Mouse (Mus musculus) ovary, adult 18-20 months (tissue): ENCODE measurements around the gene Gm4312.
"Not testable (repeated sequence)": the region's sequence is repeated elsewhere in the genome, so short reads cannot be mapped to it uniquely, and the experiment has no call there.

Source experiments
- DNase-seq: peaks from one replicate; pipeline ENCODE4 v3.0.0; 2022; ENCODE audit warnings: low spot score, mixed read lengths

Gm4312 gene

DNA sequence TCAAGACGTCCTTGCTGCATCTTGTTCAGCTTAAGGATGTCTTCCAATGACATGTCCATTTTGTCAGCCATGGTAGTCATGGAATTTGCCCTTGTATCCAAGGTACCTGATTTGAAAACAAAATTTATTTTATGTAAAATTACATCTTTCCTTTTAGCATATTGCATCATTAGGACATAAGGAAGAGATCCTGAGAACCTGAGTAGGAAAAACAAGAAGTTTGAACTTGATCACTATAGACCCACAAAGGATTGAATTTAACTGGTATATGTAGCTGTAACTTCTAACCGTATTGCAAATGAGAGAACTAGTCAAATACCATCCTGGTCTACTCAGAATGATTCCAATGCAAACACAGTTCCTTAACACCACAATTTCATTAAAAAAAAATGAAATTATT lies at the start of gene Gm4312:
Gm4312 (minus strand) TSS at position 101 of the 400 bp plus-strand sequence.
- not testable (repeated sequence) for DNase-seq

DNA sequence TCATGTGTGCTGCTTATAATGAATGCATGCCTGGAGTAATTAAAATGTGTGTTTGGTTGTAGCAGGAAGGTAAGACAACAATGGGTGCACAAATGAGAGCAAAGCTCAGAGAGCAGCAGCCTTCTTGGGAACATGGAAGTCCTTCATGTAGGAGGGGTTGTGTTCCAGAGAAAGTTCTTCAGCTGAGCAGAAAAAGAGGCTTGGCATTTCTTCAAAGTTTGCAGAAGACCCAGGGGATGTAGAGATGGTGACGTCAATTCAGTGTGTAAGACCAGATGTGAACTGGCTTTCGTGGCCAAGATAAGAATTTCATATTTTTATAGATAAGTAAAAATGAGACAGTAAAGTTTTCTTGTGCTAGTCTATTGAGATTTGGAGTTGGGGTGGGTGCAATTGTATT lies 45.2 kb upstream of the Gm4312 start:
- no peak for DNase-seq

DNA sequence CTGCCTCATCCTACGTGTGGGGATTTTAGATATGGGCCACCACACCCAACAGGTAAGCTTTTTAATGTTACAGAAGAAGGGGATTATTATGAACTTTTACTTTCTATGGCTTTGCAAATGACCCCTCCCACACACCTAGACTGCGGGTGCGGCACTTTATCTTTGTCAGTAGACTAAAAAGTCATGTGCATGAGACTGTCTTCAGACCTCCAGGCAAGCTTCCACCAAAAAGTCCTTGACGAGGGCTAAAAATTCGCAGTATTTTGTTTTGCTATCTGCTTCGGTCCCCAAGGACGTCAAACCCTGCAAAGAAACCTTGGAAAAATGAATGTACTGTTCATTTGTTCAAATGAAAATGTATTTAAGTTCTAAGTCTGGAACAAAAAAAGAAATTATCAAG lies 33.2 kb upstream of the Gm4312 start:
- peak; percentile 65 for DNase-seq

DNA sequence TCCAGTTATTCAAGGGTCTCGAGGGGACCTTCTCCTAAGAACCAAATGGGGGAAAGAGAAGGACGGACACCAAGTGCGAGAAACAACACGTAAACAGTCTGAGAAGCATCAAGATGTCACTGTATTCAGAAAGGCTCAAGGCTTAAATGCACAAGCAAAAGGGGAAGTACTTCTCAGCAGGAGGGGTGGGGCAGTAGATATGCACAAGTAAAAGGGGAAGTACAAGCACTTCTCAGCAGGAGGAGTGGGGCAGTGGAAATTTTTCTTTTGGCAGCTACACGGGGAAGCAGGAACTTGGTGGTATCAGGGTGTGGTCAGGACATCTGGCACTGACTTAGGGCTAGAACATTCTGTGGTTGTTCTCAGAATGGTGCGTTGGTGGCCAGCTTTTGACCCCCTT lies 19.9 kb upstream of the Gm4312 start:
- DNase-seq = not testable (repeated sequence)

DNA sequence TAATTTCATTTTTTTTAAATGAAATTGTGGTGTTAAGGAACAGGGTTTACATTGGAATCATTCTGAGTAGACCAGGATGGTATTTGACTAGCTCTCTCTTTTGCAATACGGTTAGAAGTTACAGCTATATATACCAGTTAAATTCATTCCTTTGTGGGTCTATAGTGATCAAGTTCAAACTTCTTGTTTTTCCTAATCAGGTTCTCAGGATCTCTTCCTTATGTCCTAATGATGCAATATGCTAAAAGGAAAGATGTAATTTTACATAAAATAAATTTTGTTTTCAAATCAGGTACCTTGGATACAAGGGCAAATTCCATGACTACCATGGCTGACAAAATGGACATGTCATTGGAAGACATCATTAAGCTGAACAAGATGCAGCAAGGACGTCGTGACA lies 21.3 kb downstream of the Gm4312 start, which contains the start of gene Gm4307:
Gm4307 (plus strand) TSS at position 301 of the 400 bp plus-strand sequence.
- DNase-seq = not testable (repeated sequence)

DNA sequence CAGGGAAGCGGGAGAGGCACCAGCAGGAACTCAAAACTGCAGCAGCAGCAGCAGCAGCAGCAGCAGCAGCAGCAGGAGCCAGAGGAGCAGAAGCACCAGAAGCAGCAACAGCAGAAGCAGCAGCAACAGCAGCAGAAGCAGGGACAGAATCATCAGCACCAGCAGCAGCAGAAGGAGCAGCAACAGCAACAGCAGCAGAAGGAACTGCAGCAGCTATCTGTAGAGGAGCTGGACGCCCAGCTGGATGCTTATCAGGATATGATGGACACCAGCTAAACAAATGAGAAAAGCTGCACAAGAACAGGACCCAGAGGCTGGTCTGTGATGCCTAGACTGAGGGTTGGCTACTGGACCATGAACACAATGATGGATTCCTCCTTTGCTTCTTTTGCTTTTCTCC lies 25.5 kb downstream of the Gm4312 start:
- DNase-seq = peak; percentile 16

DNA sequence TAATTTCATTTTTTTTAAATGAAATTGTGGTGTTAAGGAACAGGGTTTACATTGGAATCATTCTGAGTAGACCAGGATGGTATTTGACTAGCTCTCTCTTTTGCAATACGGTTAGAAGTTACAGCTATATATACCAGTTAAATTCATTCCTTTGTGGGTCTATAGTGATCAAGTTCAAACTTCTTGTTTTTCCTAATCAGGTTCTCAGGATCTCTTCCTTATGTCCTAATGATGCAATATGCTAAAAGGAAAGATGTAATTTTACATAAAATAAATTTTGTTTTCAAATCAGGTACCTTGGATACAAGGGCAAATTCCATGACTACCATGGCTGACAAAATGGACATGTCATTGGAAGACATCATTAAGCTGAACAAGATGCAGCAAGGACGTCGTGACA lies 31.6 kb downstream of the Gm4312 start, which contains the start of gene Gm4305:
Gm4305 (plus strand) TSS at position 301 of the 400 bp plus-strand sequence.
- not testable (repeated sequence) for DNase-seq

DNA sequence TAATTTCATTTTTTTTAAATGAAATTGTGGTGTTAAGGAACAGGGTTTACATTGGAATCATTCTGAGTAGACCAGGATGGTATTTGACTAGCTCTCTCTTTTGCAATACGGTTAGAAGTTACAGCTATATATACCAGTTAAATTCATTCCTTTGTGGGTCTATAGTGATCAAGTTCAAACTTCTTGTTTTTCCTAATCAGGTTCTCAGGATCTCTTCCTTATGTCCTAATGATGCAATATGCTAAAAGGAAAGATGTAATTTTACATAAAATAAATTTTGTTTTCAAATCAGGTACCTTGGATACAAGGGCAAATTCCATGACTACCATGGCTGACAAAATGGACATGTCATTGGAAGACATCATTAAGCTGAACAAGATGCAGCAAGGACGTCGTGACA lies 36.7 kb downstream of the Gm4312 start, which contains the start of gene Gm4303:
Gm4303 (plus strand) TSS at position 301 of the 400 bp plus-strand sequence.
- not testable (repeated sequence) for DNase-seq

DNA sequence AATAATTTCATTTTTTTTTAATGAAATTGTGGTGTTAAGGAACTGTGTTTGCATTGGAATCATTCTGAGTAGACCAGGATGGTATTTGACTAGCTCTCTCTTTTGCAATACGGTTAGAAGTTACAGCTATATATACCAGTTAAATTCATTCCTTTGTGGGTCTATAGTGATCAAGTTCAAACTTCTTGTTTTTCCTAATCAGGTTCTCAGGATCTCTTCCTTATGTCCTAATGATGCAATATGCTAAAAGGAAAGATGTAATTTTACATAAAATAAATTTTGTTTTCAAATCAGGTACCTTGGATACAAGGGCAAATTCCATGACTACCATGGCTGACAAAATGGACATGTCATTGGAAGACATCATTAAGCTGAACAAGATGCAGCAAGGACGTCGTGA lies 41.8 kb downstream of the Gm4312 start, which contains the start of gene Gm4302:
Gm4302 (plus strand) TSS at position 301 of the 400 bp plus-strand sequence.
- not testable (repeated sequence) for DNase-seq

DNA sequence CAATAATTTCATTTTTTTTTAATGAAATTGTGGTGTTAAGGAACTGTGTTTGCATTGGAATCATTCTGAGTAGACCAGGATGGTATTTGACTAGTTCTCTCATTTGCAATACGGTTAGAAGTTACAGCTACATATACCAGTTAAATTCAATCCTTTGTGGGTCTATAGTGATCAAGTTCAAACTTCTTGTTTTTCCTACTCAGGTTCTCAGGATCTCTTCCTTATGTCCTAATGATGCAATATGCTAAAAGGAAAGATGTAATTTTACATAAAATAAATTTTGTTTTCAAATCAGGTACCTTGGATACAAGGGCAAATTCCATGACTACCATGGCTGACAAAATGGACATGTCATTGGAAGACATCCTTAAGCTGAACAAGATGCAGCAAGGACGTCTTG lies 47.0 kb downstream of the Gm4312 start, which contains the start of gene Gm4301:
Gm4301 (plus strand) TSS at position 301 of the 400 bp plus-strand sequence.
- not testable (repeated sequence) for DNase-seq
